Mouse (Mus musculus) hematopoietic multipotent progenitor cell, adult 10-12 weeks (in vitro differentiated cells): ENCODE results near the gene Ifitm7. TPM values are rescaled to one million over a fixed set of nuclear protein-coding genes. Genes with fewer than 3 reads are reported as not detected.

ENCODE experiments used
- polyA plus RNA-seq: library from polyadenylated mRNA; stranded (reverse); fragments of >175 nt; gene quantifications from 2 replicates; pipeline ENCODE4 v1.2.3, GENCODE M21; 2012; ENCODE audit warnings: low replicate concordance

Ifitm7 gene
- not detected in 2 replicates for polyA plus RNA-seq

GRCm38 (mm10) chr16:13986574-13987478 is at the start of gene Ifitm7, which contains the start of gene 2900011O08Rik:
Gene Ifitm7 (minus strand): TSS chr16:13986888.
Gene 2900011O08Rik (plus strand): TSS chr16:13986604.

Other genes starting within 250 kb of the Ifitm7 start
- 5.7 and 11.1 TPM in 2 replicates for gene Rrn3, start 206.2 kb downstream of the Ifitm7 start, polyA plus RNA-seq
- gene Ntan1, start 168.0 kb downstream of the Ifitm7 start, polyA plus RNA-seq: 25.6 and 32.2 TPM in 2 replicates
- 19.8 and 24.4 TPM in 2 replicates for gene Pdxdc1, start 83.8 kb downstream of the Ifitm7 start, polyA plus RNA-seq
- 0.05 and 0.15 TPM in 2 replicates for gene Mpv17l, start 83.7 kb downstream of the Ifitm7 start, polyA plus RNA-seq
- not detected in 2 replicates for gene 2900011O08Rik, start 284 bp downstream of the Ifitm7 start, polyA plus RNA-seq
- gene Nde1, start 176.4 kb upstream of the Ifitm7 start, polyA plus RNA-seq: 11.8 and 27.2 TPM in 2 replicates
- gene Marf1, start 176.5 kb upstream of the Ifitm7 start, polyA plus RNA-seq: 3.9 and 8.3 TPM in 2 replicates